Mouse (Mus musculus) layer of hippocampus, adult 11-12 months (tissue): ENCODE measurements at regions not wholly inside any gene's neighbourhood (a gene's known extent, or its start where the extent isn't known, plus 50 kb on each side); places are given as distances from the start of the nearest gene placed in this dataset.

ENCODE experiments used
- DNase-seq: peaks from one replicate; pipeline ENCODE4 v3.0.0; 2022; ENCODE audit warnings: low spot score

- DNase-seq: no peak
These were observed 174.5 kb upstream of the Syt1 start for GRCm38 (mm10) chr10:109185243-109185642.

GRCm38 (mm10) chr10:109180527-109180926, 169.7 kb upstream of the Syt1 start:
- no peak for DNase-seq

GRCm38 (mm10) chr10:109160730-109161129, 149.9 kb upstream of the Syt1 start:
- DNase-seq: no peak

- no peak for DNase-seq
These were observed 145.0 kb upstream of the Syt1 start for GRCm38 (mm10) chr10:109155768-109156167.

- no peak for DNase-seq
These were observed 129.7 kb upstream of the Syt1 start for GRCm38 (mm10) chr10:109140421-109140938.

- DNase-seq: no peak
These were observed 126.3 kb upstream of the Syt1 start for GRCm38 (mm10) chr10:109136763-109137732.

- DNase-seq: no peak
These were observed 123.7 kb upstream of the Syt1 start for GRCm38 (mm10) chr10:109134521-109134920.

- no peak for DNase-seq
These were observed 121.3 kb upstream of the Syt1 start for GRCm38 (mm10) chr10:109132091-109132573.

GRCm38 (mm10) chr10:109129552-109130110, 118.8 kb upstream of the Syt1 start:
- DNase-seq: no peak

GRCm38 (mm10) chr10:109129068-109129467, 118.3 kb upstream of the Syt1 start:
- no peak for DNase-seq

GRCm38 (mm10) chr10:109126699-109127098, 115.9 kb upstream of the Syt1 start:
- no peak for DNase-seq

- DNase-seq: peak; percentile 27
These were observed 106.4 kb upstream of the Syt1 start for GRCm38 (mm10) chr10:109117143-109117542.

GRCm38 (mm10) chr10:109115013-109115627, 104.3 kb upstream of the Syt1 start:
- no peak for DNase-seq

- DNase-seq: no peak
These were observed 95.0 kb upstream of the Syt1 start for GRCm38 (mm10) chr10:109105781-109106180.

- no peak for DNase-seq
These were observed 81.4 kb upstream of the Syt1 start for GRCm38 (mm10) chr10:109092219-109092618.

GRCm38 (mm10) chr10:109079773-109080172, 69.0 kb upstream of the Syt1 start:
- DNase-seq: no peak

GRCm38 (mm10) chr10:109074218-109074617, 63.4 kb upstream of the Syt1 start:
- peak; percentile 6 for DNase-seq
